8 mouse cellular contexts compared by ENCODE assay signal in genomic region chr5:34210279-34210678, GRCm38 (mm10). TPM values are rescaled to one million over a fixed set of nuclear protein-coding genes. Genes with fewer than 3 reads are reported as not detected.
DNase-seq lines count a peak whose midpoint lies in the region; ATAC-seq lines count a peak whose summit lies in the region.

No protein-coding gene starts in this region.

- H3K9ac ChIP-seq in intestine, embryonic 15.5 days, result no peak overlapping the region
- H3K9ac ChIP-seq in limb, embryonic 11.5 days (ENCODE audit: low read length), result no peak overlapping the region
- H3K9ac ChIP-seq in midbrain, embryonic 14.5 days (replicated peaks; ENCODE audit: low read length), result no peak overlapping the region

- H3K27ac ChIP-seq in intestine, embryonic 15.5 days, result no peak overlapping the region
- no peak overlapping the region for H3K27ac ChIP-seq in limb, embryonic 11.5 days (replicated peaks; ENCODE audit: low read depth, low read length)
- no peak overlapping the region for H3K27ac ChIP-seq in midbrain, embryonic 14.5 days (replicated peaks; ENCODE audit: low read depth, low read length)

- peaks cover 4% of the 10 kb centered on the region; the same call in 1 of the 2 replicates for H3K4me1 ChIP-seq in intestine, embryonic 15.5 days (replicated peaks)
- H3K4me1 ChIP-seq in limb, embryonic 11.5 days (ENCODE audit: control insufficient read depth, insufficient read depth, low read length), result no peaks in the 10 kb centered on the region
- H3K4me1 ChIP-seq in midbrain, embryonic 14.5 days (ENCODE audit: control insufficient read depth, insufficient read depth, low read length), result no peaks in the 10 kb centered on the region

- H3K4me2 ChIP-seq in intestine, embryonic 15.5 days (replicated peaks), result no peak overlapping the region
- H3K4me2 ChIP-seq in limb, embryonic 11.5 days (ENCODE audit: low read depth, severe bottlenecking), result no peak overlapping the region
- no peak overlapping the region for H3K4me2 ChIP-seq in midbrain, embryonic 14.5 days (ENCODE audit: low read length)

- H3K4me3 ChIP-seq in intestine, embryonic 15.5 days (replicated peaks), result no peak overlapping the region
- no peak overlapping the region for H3K4me3 ChIP-seq in limb, embryonic 11.5 days (ENCODE audit: low read depth, low read length)
- no peak overlapping the region for H3K4me3 ChIP-seq in midbrain, embryonic 14.5 days (replicated peaks; ENCODE audit: low read depth, low read length)

- H3K27me3 ChIP-seq in intestine, embryonic 15.5 days (replicated peaks), result no peaks in the 10 kb centered on the region
- no peaks in the 10 kb centered on the region for H3K27me3 ChIP-seq in limb, embryonic 11.5 days (ENCODE audit: control insufficient read depth, insufficient read depth, low read length)
- no peaks in the 10 kb centered on the region for H3K27me3 ChIP-seq in midbrain, embryonic 14.5 days (ENCODE audit: control insufficient read depth, insufficient read depth, low read length)

- no peaks in the 10 kb centered on the region for H3K9me3 ChIP-seq in intestine, embryonic 15.5 days
- no peaks in the 10 kb centered on the region for H3K9me3 ChIP-seq in limb, embryonic 11.5 days (ENCODE audit: control insufficient read depth, low read length)
- H3K9me3 ChIP-seq in midbrain, embryonic 14.5 days (ENCODE audit: control insufficient read depth, low read length), result no peaks in the 10 kb centered on the region

- DNase-seq in urinary bladder, adult 18-20 months (ENCODE audit: low spot score in 2 of 2), result peak; percentile 46 to 71
- DNase-seq in urinary bladder, adult 2 months (ENCODE audit: low spot score), result no peak
- DNase-seq in cerebellum, postnatal 36 days, result peak; percentile 79 to 82
- peak; percentile 75 for DNase-seq in gastrocnemius, postnatal 10 days
- peak; percentile 85 for DNase-seq in limb, embryonic 11.5 days (ENCODE audit: low spot score)
- DNase-seq in midbrain, embryonic 14.5 days, result peak; percentile 88
- DNase-seq in spleen, postnatal 10 days (ENCODE audit: low spot score in 2 of 2), result peak; percentile 45 to 80

- no peaks in the 10 kb centered on the region for H3K36me3 ChIP-seq in intestine, embryonic 15.5 days
- no peaks in the 10 kb centered on the region for H3K36me3 ChIP-seq in limb, embryonic 11.5 days (ENCODE audit: control insufficient read depth, insufficient read depth, low read length)
- H3K36me3 ChIP-seq in midbrain, embryonic 14.5 days (ENCODE audit: control insufficient read depth, insufficient read depth, low read length), result 0 out of 2 replicates have a peak, but pooled peaks cover 4% of the 10 kb centered on the region

- WGBS in intestine, embryonic 15.5 days, result 3% methylated on average over 1 of the region's 1 CpGs
- 0% methylated on average over 1 of the region's 1 CpGs for WGBS in limb, embryonic 11.5 days
- 0% methylated on average over 1 of the region's 1 CpGs for WGBS in midbrain, embryonic 14.5 days

- peak; percentile 77 for ATAC-seq in intestine, embryonic 15.5 days
- ATAC-seq in limb, embryonic 11.5 days (ENCODE audit: insufficient number of reproducible peaks, low FRiP score, low TSS enrichment, low read depth), result peak; percentile 68
- ATAC-seq in midbrain, embryonic 14.5 days (ENCODE audit: low FRiP score, low TSS enrichment), result peak; percentile 40; the same call in 1 of the 2 replicates

RNA-seq across cellular contexts. Expression of gene Mxd4, which starts 22.8 kb away (rescaled TPM):
- polyA plus RNA-seq in urinary bladder, adult 2 months (2012; rRNA removed), result 78.7 and 85.4 TPM in 2 replicates
- 10 to 100 TPM; 57.0 to 58.8 TPM for total RNA-seq in gastrocnemius, postnatal 10 days (2021)
- 18.7 and 19.4 TPM in 2 replicates for polyA plus RNA-seq in intestine, embryonic 15.5 days (2015; fragmentation: Nextera tagmentation; extraction: Ambion mirVana)
- polyA plus RNA-seq in limb, embryonic 11.5 days (2014; fragmentation: Nextera tagmentation; extraction: Ambion mirVana), result 27.8 and 28.3 TPM in 2 replicates
- polyA plus RNA-seq in midbrain, embryonic 14.5 days (2014; fragmentation: Nextera tagmentation; extraction: Ambion mirVana), result 32.5 and 35.7 TPM in 2 replicates

RNA-seq across cellular contexts. Expression of gene Haus3, which starts 41.0 kb away (rescaled TPM):
- 5.3 and 6.1 TPM in 2 replicates for polyA plus RNA-seq in urinary bladder, adult 2 months (2012; rRNA removed)
- 1 to 10 TPM; 5.0 to 5.8 TPM for total RNA-seq in gastrocnemius, postnatal 10 days (2021)
- 30.1 and 34.4 TPM in 2 replicates for polyA plus RNA-seq in intestine, embryonic 15.5 days (2015; fragmentation: Nextera tagmentation; extraction: Ambion mirVana)
- 55.9 and 57.0 TPM in 2 replicates for polyA plus RNA-seq in limb, embryonic 11.5 days (2014; fragmentation: Nextera tagmentation; extraction: Ambion mirVana)
- 12.8 and 16.4 TPM in 2 replicates for polyA plus RNA-seq in midbrain, embryonic 14.5 days (2014; fragmentation: Nextera tagmentation; extraction: Ambion mirVana)

RNA-seq across cellular contexts. Expression of gene Poln, which starts 41.0 kb away (rescaled TPM):
- polyA plus RNA-seq in urinary bladder, adult 2 months (2012; rRNA removed), result 0.19 and 0.46 TPM in 2 replicates
- total RNA-seq in gastrocnemius, postnatal 10 days (2021), result 1 to 10 TPM; 1.2 to 1.8 TPM
- 0.51 and 0.84 TPM in 2 replicates for polyA plus RNA-seq in intestine, embryonic 15.5 days (2015; fragmentation: Nextera tagmentation; extraction: Ambion mirVana)
- polyA plus RNA-seq in limb, embryonic 11.5 days (2014; fragmentation: Nextera tagmentation; extraction: Ambion mirVana), result 0.62 and 0.81 TPM in 2 replicates
- polyA plus RNA-seq in midbrain, embryonic 14.5 days (2014; fragmentation: Nextera tagmentation; extraction: Ambion mirVana), result 0.27 and 0.58 TPM in 2 replicates
